Mouse (Mus musculus): ENCODE data around the gene Lrch1.

Gene Lrch1

DNA sequence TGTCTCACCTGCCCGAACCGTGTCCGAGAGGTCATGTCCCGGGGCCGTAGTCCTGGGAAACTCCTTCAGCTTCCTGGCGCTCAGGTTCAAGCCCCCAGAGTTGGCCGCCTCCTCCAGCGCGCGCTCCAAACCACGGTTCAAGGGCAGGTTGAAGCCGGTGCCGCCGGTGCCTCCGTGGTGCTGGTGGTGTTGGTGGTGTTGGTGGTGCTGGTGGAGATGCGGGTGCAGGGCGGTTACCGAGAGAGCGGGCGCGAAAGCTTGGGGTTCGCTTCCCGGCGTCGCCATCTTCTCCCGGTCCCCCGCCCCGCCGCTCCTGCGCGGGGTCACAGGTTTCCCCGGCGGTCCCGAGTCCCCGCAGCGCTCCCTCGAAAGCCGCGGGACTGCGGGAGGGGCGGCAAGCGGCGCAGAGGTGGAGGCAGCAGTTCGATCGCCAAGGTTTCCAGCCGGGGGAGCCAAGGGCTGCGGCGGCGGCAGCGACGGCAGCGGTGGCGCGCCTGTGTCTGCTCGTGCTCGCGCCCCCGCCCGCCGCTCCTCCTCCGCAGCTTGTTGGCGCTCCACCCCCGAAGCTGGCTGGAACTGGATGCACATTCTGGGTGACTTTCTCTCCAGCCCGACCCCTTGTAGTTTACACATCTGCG lies at the start of gene Lrch1:
Gene Lrch1, minus strand, starts transcription at position 501 of the 638 bp plus-strand sequence.
- DNase-seq: peak; percentile 91 to 94

DNA sequence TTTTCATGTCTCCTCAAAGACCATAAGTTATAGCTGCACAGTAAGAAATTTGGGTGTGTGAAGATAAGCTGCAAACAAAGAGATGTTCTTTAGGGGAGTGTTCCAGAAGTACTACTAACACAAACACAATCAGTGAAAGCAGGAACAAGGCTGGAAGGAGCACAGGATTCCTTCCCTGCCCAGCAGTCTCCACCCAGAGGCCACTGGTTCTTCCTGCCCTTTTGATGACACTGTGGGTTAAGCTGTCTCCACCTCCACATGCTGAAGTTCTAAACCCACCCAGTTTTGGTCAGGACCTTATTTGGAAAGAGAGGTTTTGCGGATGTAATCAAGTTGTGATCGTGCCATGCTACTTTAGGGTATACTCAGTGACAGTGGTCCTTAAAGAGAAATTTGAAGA lies 49.4 kb upstream of the Lrch1 start:
- DNase-seq: no peak

DNA sequence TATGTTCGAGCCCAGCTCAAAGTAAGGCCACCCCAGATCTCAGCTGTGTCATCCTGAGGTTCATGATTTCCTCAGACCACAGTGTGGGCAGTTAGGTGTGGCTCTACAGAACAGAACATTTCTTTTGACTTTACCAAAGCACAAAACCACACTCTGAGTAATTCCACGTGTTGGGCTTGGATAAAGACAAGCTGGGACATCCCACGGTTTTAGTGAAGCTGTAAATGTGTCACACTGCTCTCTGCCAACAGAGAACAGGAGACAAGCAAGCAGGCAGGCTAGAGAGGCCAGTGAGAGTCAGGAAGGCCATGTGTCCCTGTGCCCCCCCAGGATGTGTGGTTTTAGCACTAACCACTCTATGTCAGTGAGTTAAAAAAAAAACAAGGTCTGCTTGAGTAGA lies 48.9 kb upstream of the Lrch1 start:
- DNase-seq: no peak

DNA sequence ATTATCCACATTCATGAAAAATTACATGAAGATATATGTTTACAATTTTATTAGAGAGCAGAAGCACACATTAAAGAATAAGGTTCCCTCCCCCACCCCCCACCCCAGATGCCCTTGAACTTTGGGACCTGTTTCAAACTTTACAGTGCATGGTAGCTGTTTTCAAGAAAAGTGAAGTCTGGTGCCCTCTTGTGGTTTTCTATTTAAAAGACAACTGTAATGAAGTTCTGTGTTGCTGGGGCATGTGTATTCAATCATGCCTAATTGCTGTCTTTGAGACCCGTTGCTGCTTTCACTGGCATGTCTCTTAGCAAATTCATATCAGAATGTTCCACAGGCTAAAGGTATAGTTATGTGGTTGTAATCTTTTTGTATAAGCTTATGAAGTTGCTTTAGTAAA lies 42.8 kb upstream of the Lrch1 start:
- peak in 1 of 2 experiments; percentile 15 for DNase-seq

DNA sequence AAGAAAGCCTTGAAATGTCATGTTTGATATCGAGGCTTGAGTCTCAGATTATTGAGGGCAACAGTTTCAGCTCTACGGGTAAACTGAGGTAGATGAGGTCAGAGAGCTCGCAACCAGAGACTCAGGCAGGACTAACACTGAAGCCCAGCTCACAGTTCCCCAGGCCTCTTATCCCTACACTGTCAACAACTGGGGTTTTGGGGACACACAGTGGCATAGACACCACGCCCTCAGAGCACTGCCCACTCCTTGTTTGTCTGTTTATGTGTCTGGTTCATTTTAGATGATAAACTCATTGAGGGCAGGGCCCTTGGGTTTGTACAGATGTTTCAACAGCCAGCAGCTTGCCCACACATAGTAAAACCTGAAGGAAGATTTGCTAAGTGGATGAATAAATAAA lies 42.2 kb upstream of the Lrch1 start:
- DNase-seq: no peak

DNA sequence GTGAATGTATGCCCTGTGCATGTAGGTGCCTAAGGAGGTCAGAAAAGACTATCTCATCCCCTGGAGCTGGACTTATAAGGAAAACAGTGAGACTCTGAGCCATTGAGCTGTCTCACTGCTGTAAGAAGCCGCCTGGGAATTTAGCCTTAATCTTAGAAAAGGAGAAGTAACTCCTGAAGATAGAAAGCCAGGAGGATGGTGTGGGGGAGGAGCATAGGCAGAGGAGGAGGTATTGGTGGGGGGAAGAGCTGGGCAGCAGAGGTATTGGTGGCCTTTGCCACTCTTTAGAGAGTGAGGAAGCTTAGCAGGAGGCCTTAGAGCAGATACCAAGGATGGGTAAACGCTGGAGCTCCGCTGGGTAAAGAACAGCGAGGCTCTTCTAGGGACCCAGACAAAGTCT lies 41.6 kb upstream of the Lrch1 start:
- DNase-seq: no peak

DNA sequence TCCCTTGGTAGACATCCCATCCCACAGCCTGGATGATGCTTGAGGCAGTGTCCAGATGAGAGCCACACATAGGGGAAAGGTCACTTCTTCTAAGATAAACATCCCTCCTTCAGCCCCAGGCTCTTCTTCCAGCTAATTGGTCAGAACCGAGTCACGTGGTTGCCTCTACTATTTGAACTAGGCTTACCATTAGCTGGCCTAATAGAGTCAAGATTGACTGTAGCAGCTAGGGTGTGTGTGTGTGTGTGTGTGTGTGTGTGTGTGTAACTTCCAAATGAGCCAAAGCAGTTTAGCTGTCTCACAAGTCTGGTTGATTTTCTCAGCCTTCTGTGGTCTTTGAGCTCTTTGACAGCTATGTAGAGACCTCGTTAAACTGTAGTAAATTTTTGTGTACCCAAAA lies 38.9 kb upstream of the Lrch1 start:
- DNase-seq: no peak

DNA sequence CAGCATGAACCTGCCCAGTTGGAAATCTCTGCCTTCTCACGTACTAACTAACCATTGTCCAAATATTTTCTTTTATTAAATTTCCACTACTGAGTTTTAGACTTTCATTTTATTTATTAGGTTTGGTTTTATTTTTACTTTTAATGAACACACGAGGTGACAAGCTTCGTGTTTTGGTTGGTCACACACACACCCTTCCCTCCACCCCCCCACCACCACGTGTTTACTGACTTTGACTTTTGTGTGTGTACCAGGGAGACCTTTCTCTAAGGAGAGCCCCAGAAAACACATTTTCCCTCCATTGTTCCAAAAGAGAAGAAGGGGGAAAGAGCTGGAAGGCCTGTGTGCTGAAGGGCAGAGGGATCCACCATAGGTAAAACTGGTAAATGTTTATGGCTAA lies 38.0 kb upstream of the Lrch1 start:
- DNase-seq: no peak

DNA sequence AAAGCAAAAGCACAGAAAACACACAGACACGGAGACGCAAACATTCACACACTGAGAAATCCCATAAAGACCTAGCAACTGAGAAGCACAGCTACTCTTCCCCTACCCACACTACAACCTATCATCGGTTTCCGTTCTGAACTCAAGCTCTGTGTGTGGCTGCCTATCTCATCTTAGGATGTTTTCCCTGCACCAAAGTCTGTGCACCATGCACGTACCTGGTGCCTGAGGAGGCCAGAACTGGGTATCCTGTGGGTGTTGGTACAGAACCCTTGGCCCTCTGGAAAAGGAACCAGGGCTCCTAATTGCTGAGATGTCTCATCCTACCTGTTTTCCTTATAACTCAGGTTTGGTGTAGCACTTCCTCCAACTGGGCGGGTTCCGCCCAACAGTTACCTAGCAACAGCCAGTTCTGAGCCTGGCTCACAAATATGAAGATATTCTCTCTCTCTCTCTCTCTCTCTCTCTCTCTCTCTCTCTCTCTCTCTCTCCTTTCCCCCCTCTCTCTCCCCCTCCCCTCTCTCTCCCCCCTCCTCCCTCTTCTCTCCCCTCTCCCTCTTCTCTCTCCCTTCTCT lies 37.2 kb upstream of the Lrch1 start:
- DNase-seq: no peak

DNA sequence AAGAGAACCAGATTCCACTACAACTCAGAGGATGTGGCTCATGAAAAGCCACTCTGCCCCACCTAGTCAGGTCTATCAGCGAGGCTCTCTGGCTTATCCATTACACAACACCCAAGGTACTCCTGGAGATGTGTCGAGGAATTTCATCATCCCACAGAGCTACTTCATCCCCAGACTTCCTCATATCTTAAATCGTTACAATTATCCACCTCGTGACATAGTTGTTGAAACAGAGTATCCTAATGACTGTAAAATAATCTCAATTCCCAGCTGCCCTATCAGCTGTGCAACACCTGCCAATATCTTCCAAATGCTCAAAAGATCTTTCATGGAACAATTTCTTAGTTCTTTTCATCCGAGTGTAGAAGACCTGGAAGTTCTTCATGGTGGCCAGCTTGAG lies 35.4 kb upstream of the Lrch1 start:
- no peak for DNase-seq

DNA sequence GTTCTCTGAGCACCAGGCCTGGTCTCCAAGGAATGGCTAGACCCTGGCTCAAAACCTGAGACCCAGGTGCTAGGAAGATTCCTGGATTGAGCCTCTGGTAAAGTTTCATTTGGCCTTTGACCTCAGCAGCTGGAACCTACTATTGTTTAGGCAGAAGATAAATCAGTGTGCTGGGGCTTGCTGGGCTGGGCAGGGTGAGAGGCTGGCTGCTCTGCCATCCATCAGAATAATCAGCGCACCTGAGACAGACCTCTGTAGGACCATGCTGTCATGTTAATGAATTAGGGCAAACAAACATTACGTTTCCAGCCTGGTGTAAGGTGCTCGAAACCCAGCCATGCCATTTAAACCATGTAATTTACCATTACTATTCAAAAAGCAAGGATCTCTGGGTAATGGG lies 33.3 kb upstream of the Lrch1 start:
- no peak for DNase-seq

DNA sequence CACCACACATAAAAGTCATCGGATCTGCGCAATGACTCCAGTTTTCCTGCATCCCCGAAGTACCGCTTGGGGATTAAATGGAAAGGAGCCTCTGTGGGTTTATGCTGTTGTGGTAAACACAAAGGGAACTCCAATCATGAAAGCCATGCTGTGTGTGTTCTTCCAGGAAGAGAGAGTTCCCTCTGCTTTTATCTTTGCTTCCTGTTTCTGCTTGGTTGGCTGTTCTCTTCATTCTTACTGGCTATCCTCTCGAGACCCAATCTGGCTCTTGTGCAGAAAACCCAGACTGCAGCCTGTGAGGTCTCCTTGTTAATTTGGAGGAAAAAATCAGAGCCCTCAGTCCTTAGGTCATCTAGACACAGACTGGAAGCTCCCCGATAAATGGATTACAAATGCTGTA lies 29.3 kb upstream of the Lrch1 start:
- no peak for DNase-seq

DNA sequence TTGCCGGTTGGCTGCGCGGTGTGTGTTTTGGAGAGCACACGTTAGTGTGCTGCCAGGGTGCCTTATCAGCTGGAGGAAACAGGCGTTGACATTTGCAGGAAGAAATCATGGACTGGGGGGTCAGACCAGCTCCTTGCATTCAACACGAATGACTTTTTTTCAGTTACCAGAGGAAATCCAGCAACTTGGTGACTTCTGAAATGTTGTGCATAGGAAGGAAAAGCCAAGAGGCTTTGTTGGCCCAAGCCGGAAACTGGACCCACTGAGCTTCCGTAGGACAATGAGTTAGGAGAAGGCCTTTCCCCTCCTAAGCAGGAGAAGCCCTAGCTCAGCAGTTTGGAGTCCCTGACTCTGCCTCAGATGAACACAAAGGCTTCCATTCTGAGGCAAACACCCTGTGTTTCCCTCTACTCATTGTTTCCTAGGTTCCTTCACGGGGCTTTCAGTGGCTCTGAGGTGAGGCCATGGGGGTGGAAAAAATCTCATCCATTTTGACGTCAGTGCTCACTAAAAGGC lies 26.5 kb upstream of the Lrch1 start:
- DNase-seq: peak; percentile 43 to 54

DNA sequence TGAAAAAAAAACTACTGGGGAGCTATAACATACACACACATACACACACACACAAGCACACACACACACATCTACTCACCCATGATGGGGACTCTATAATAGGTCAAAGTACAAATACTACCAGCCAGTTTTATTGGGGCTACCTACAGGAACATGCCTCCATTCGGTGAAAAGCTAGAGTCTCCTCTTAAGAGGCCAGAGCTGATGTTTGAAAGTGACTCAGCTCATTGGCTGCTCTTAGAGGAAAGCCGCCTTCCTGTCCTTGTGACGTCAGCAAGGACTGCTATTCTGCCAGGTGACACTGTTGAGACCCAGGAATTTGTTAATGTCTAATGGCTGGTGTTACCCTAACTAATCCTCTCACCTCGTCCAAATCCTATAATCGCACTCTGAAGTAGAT lies 25.0 kb upstream of the Lrch1 start:
- no peak for DNase-seq

DNA sequence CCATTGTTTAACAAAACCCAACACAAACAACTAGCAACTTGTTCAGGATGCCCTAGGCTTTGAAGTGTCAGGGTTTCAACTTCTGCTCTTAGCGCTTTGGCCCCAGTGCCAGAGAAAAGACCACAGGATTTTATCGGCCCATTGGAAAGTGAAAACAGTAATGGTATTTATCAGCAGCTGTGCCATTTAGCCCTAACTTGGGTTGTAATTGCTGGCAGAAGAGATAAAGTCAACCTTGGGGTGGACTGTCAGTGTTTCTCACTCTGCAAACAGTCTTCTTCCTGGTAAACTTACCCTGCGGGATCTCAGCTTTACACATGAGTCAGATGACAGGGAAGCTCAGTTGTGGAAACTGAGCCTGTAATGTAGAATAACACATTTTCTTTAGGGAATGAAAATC lies 24.5 kb upstream of the Lrch1 start:
- DNase-seq: no peak

DNA sequence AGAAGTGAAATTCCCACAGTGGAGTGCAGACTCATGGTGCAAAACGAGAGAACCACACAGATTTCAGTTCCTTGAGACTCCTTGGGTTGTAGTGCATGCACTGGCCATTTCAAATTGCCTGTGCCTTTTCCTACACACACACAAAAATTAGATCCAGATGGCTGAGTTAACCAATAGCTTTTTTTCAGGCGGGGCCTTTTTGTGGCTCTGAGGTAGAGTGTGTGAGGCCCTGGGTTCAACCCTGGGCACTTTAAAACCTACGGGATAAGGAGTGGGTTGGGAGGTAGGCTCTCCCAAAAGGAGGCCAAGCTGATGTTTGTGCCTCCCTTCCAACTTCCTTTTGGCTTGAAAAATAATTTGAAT lies 15.7 kb upstream of the Lrch1 start:
- DNase-seq: no peak

DNA sequence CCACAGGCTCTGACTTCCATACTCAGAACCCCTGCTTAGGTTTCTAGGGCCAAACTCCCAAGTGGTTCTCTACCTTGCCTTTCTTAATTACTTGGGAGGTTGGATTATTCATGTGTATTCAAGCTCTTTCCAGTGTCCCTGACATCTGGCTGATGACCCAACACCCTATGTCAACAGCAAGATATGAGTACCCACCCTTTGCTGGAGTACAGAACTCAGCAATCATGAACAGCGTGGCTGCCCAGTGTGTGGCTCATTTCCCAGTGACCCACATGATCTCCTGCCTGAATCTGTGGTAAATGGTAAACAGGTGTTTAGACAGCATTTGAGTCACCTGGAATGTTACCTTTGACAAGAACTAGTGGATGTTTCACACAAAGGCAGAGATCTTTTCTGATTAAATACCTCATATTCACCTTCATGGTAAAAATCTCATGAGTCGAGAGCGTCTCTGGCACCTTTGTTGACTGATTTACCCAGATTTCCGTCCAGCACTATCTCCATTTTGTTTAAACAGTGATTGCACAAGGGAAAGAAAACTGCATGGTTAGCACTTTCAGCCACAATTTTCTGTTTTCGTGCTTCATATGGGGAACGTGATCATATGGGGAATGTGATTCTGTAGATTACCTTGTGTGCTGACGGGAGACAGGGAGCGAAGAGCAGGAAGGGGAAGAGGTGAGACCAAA lies 15.2 kb upstream of the Lrch1 start:
- no peak for DNase-seq

DNA sequence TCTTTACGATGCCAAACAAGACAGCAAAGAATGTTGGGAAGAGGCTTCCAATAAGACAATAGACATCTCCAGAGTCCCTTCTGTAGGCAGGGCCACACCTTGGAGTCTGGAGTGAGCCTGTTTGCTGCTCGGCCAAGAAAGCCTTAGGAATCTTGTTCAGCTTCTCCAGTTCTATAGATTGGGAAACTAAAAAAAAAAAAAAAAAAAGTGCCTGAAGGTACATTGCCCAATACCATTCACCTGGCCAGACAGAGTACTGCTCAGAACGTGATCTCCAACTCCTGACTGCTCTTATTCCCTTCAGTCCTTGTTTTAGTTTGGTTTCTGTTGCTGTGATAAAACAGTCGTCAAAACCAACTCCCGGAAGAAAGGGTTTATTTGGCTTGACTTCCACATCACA lies 12.9 kb upstream of the Lrch1 start:
- DNase-seq: no peak

DNA sequence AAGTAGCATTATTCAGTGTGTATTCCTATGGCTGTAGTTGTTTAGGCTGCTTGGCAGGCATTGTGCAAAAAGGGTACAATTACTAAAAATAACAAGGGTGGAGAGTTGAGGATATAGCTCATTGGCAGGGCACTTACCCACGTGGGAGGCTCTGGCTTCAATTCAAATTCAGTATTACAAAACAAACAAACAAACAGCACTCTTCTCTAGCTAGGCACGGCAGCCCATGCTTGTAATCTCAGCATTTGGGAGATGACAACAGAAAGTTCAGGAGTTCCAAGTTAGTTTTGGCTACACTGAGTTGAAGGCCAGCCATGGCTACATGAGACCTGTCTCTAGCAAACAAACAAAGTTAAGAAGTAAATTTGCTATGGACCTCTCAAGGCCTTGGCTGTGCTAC lies 9.0 kb upstream of the Lrch1 start:
- no peak for DNase-seq

DNA sequence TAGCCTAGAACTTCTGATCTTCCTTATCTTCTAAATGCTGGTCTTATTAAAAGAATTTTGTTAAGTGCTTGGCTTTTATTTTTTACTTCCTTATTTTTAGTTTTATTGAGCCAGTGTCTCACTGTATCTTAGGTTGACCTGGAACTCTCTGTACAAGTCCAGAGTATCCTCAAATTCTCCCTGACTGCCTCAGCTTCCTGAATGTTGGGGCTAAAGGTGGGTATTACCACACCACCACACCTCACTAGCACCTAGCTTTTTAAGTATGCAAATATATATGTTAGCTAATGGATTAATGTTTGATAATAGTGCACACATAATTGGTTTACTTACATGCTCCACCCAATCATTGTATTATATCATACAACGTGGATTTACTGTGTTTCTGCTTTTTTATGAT lies 8.6 kb upstream of the Lrch1 start:
- no peak for DNase-seq

DNA sequence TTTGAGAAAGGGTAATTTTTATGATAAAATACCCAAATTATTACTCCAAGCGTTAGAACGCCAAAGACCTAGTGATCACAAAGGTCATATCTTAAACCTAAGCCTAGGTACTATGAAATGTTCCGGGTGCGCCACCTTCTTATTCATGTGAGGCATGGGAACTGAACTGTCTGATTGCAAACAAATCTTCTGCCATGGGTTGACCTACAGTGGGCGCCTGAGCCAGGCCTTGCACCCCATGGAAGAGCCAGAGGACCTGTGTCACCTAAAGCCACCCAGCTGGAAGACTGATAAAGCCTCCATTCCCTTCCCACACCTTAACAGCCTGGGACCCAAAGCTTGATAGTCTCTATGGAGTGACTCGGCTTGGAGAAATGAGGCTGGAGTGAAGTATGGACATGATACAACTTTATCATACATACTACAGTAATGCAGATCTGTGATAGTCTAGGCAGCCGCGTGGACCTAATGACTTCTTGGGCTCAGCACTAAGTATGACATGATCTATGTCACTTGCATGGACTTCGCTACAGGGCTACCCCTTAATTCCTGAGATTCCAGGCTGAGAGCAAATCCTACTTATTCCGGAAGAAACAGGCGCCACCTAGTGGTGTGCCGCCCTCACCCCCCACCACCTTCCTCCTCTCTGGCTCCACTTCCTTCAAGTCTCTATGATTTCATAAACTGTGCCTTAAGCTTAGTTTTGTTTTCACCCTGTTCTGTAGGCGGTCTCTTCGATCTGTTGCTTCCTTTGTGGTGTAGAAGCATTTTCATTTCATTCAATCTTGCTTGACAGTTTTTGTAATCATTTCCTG lies 957 bp upstream of the Lrch1 start:
- DNase-seq: peak; percentile 79 to 86

DNA sequence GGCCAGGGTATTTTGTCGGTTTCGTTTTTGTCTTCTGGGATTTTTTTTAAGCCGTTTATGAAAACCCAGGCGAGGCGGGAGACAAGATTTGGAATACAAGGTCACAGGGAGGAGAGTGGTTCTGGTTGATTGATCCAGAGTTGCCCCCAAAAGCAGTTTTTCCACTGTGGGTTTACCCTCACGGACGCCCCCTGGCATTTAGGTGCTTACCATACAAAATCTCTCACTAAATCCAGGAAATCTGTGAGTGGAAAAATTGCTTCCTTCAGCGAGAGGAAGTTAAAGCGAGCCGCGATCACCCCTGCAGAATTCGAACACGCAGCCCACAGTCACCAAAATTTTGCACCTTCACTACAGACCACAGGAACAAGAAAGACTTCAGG lies 329 bp upstream of the Lrch1 start:
- DNase-seq: no peak

DNA sequence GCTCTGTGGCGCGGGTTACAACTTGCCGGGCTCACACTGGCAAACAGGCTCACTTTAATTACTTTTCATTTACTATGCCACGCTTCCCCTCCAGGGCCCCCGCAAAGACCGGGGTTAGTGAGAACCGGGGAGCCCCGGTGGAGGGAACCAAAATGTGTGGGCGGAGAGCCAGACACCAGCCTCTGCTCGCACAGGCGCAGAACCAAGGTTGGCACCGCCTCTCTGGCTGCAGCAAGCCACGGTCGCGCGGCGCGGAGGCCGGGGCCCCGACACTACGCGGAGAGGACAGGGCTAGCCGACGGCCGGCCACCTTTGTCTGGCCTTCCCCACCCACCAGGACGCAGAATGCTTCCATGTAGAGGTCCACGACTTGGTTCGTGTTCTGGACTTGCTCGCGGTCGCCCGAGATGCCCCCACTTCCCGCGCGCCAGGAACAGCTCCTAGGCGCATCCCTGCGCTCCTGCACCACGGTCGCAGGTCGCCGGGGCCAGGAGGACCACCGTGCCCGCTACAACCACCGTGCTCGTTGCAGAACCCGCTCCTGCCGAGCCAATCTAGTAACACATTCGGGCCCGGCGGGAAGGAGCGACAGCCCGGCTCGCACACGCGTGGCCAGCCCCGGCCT lies 813 bp downstream of the Lrch1 start:
- DNase-seq: peak; percentile 83 to 90

Data from kidney, postnatal 4 days (tissue).